Mouse (Mus musculus): ENCODE results near the gene Bicra. TPM values are rescaled to one million over a fixed set of nuclear protein-coding genes. Genes with fewer than 3 reads are reported as not detected.

Bicra gene
- polyA plus RNA-seq, 1 experiment from 2014 or later, result 4.7 TPM

- Histone ChIP-seq H3K27ac (ENCODE audit: low read length) (no peak overlapping the region), H3K4me1 (ENCODE audit: control insufficient read depth, insufficient read depth, low read length) (no peaks in the 10 kb centered on the region), H3K9ac (ENCODE audit: low read length) (no peak overlapping the region), H3K9me3 (replicated peaks; ENCODE audit: control insufficient read depth, low read length) (peaks cover 11% of the 10 kb centered on the region), H3K4me2 (ENCODE audit: low read depth, low read length) (no peak overlapping the region), H3K27me3 (ENCODE audit: control insufficient read depth, insufficient read depth, low read length) (peaks cover 19% of the 10 kb centered on the region), H3K36me3 (ENCODE audit: control insufficient read depth, insufficient read depth) (no peaks in the 10 kb centered on the region), H3K4me3 (ENCODE audit: low read length) (no peak overlapping the region)
- no peak for ATAC-seq (replicated peaks; ENCODE audit: extremely low read depth, insufficient read depth, low FRiP score)
- 60% methylated on average over 15 of the region's 15 CpGs for WGBS
These were observed 14.3 kb upstream of the Bicra start for GRCm38 (mm10) chr7:16062099-16062420.

DNA sequence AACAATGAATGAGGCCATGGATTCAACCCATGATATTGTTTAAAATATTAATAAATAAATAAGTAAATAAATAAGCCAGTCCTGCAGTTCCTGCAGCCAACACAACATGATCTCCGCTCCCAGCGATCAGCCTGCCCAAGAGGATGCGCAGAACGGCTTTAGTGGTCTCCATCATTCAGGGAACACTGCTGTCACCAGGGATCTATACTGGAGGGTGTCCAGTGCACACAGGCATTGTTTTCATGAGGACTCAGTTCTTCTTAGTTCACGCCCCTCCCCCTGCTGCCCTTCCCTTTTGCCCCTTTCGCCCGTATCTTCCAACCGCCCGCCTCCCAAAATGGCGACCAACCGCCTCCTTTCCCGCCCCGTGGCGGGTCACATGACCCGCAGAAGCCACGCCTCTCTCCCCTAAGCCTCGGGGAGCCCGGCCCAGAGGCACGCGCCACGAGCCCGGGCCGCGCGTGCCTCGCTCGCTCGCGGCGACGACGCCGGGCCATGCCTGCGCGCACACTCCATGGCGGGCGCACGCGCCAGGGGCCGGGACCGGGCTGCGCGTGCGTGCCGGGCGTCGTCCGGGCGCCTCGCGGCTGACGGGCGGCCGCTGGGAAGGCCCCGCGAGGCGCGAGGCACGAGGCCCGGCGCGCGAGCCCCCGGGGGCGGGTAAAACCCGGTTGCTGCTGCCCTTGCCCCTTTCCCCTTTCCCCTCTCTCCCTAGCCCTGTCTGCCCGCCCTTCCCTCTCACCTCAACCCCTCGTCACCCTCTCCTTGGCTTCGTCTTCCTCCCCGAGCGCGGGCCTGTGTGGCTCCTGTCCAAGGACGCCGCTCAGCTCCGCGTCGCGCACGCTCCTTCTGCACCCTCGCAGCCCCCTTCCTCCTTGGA lies 13.7 kb upstream of the Bicra start, which contains the start of gene Zfp541:
Gene Zfp541 (plus strand): TSS at position 596 of the 880 bp plus-strand sequence.
- no peak within 1 kb of the TSS for H3K9ac ChIP-seq (ENCODE audit: low read length)
- peak within 1 kb of the TSS; percentile 12; the same call in 1 of the 2 replicates for H3K4me3 ChIP-seq (ENCODE audit: low read length)
- whole genome bisulfite sequencing, result 36% methylated on average over 72 of the region's 80 CpGs
- peaks cover 19% of the 10 kb centered on the region for H3K27me3 ChIP-seq (ENCODE audit: control insufficient read depth, insufficient read depth, low read length)
- no peaks in the 10 kb centered on the region for H3K36me3 ChIP-seq (ENCODE audit: control insufficient read depth, insufficient read depth)
- H3K4me2 ChIP-seq (ENCODE audit: low read depth, low read length), result peak within 1 kb of the TSS; percentile 42; the same call in 1 of the 2 replicates
- no peaks in the 10 kb centered on the region for H3K4me1 ChIP-seq (ENCODE audit: control insufficient read depth, insufficient read depth, low read length)
- no peak within 1 kb of the TSS for H3K27ac ChIP-seq (ENCODE audit: low read length)
- no peak for ATAC-seq (replicated peaks; ENCODE audit: extremely low read depth, insufficient read depth, low FRiP score)
- H3K9me3 ChIP-seq (replicated peaks; ENCODE audit: control insufficient read depth, low read length), result peaks cover 11% of the 10 kb centered on the region

DNA sequence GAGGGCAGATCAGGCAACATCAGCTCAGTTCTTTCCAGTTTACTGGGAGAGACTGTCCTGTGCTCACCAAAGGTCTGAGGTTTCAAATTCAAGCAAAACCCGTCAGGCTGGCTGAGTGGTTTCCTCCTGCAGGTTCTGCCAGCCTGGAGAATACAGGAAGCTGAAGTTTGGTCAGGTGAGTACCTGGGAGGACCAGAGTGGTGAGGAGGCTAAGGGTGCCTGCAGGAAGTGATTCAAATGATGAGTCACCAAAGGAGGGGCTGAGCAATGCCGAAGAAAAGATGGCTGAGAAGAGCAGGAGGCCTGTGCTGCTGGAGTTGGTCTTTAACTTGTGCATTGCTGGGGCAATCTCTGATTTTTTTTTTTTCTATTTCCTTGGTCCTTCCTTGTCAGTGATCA lies 9.4 kb upstream of the Bicra start:
- Histone ChIP-seq H3K4me1 (ENCODE audit: control insufficient read depth, insufficient read depth, low read length) (0 out of 2 replicates have a peak, but pooled peaks cover under 1% of the 10 kb centered on the region), H3K27ac (ENCODE audit: low read length) (no peak overlapping the region), H3K4me2 (ENCODE audit: low read depth, low read length) (no peak overlapping the region), H3K36me3 (ENCODE audit: control insufficient read depth, insufficient read depth) (no peaks in the 10 kb centered on the region), H3K4me3 (ENCODE audit: low read length) (no peak overlapping the region), H3K9me3 (replicated peaks; ENCODE audit: control insufficient read depth, low read length) (peaks cover 10% of the 10 kb centered on the region), H3K27me3 (ENCODE audit: control insufficient read depth, insufficient read depth, low read length) (peaks cover 15% of the 10 kb centered on the region), H3K9ac (ENCODE audit: low read length) (no peak overlapping the region)
- ATAC-seq (replicated peaks; ENCODE audit: extremely low read depth, insufficient read depth, low FRiP score), result no peak
- 43% methylated on average over 2 of the region's 2 CpGs for WGBS

- Histone ChIP-seq H3K4me3 (ENCODE audit: low read length) (no peak overlapping the region), H3K9me3 (replicated peaks; ENCODE audit: control insufficient read depth, low read length) (peaks cover 6% of the 10 kb centered on the region), H3K9ac (ENCODE audit: low read length) (no peak overlapping the region), H3K27ac (ENCODE audit: low read length) (no peak overlapping the region), H3K36me3 (ENCODE audit: control insufficient read depth, insufficient read depth) (no peaks in the 10 kb centered on the region), H3K4me1 (ENCODE audit: control insufficient read depth, insufficient read depth, low read length) (peaks cover 4% of the 10 kb centered on the region; the same call in 1 of the 2 replicates), H3K4me2 (ENCODE audit: low read depth, low read length) (no peak overlapping the region), H3K27me3 (ENCODE audit: control insufficient read depth, insufficient read depth, low read length) (peaks cover 10% of the 10 kb centered on the region)
- 23% methylated on average over 5 of the region's 5 CpGs for WGBS
- no peak for ATAC-seq (replicated peaks; ENCODE audit: extremely low read depth, insufficient read depth, low FRiP score)
These were observed 8.9 kb upstream of the Bicra start for GRCm38 (mm10) chr7:16056459-16057135.

DNA sequence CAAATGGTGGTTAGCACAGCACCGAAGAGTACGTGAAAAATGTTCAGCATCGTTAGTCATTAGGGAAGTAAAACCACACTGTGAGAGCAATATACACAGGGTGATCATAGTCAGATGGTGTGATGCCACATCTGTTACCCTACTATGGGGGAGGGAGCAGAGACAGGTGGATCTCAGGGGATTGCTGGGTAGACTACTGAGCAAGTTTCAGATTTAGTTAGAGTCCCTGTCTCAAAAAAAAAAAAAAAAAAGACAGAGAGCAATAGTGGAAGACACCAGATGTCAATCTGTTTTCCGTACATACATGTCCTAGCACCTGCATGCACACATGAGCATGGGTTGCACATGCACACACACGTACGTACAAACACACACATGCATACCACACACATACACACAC lies 7.9 kb upstream of the Bicra start:
- Histone ChIP-seq H3K27ac (ENCODE audit: low read length) (no peak overlapping the region), H3K4me2 (ENCODE audit: low read depth, low read length) (no peak overlapping the region), H3K27me3 (ENCODE audit: control insufficient read depth, insufficient read depth, low read length) (peaks cover under 1% of the 10 kb centered on the region; the same call in 1 of the 2 replicates), H3K9me3 (replicated peaks; ENCODE audit: control insufficient read depth, low read length) (no peaks in the 10 kb centered on the region), H3K36me3 (ENCODE audit: control insufficient read depth, insufficient read depth) (no peaks in the 10 kb centered on the region), H3K4me1 (ENCODE audit: control insufficient read depth, insufficient read depth, low read length) (peaks cover 5% of the 10 kb centered on the region; the same call in 1 of the 2 replicates), H3K9ac (ENCODE audit: low read length) (no peak overlapping the region), H3K4me3 (ENCODE audit: low read length) (no peak overlapping the region)
- WGBS, result 74% methylated on average over 6 of the region's 6 CpGs
- no peak for ATAC-seq (replicated peaks; ENCODE audit: extremely low read depth, insufficient read depth, low FRiP score)

DNA sequence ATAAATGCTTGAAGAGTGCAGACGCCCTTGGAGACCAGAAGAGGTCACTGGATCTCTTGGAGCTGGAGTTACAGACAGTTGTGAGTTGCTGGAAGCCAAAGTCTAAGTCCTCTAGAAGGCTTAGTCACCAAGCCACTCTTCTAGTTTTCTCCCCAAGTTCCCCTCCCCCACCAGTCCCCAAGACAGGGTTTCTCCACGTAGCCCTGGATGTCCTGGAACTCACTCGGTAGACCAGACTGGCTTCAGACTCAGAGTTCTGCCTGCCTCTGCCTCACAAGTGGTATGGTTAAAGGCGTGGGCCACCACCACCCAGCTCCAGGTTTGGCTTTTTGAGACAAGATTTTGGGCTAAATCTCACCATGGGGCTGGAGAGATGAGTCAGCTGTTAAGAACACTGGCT lies 7.2 kb upstream of the Bicra start:
- ATAC-seq (replicated peaks; ENCODE audit: extremely low read depth, insufficient read depth, low FRiP score), result no peak
- no peaks in the 10 kb centered on the region for H3K27me3 ChIP-seq (ENCODE audit: control insufficient read depth, insufficient read depth, low read length)
- H3K4me2 ChIP-seq (ENCODE audit: low read depth, low read length), result no peak overlapping the region
- peaks cover 10% of the 10 kb centered on the region for H3K4me1 ChIP-seq (ENCODE audit: control insufficient read depth, insufficient read depth, low read length)
- 50% methylated on average over 4 of the region's 4 CpGs for WGBS
- H3K9me3 ChIP-seq (replicated peaks; ENCODE audit: control insufficient read depth, low read length), result no peaks in the 10 kb centered on the region
- no peaks in the 10 kb centered on the region for H3K36me3 ChIP-seq (ENCODE audit: control insufficient read depth, insufficient read depth)
- no peak overlapping the region for H3K27ac ChIP-seq (ENCODE audit: low read length)
- H3K4me3 ChIP-seq (ENCODE audit: low read length), result no peak overlapping the region
- no peak overlapping the region for H3K9ac ChIP-seq (ENCODE audit: low read length)

- Histone ChIP-seq H3K4me2 (ENCODE audit: low read depth, low read length) (peak overlapping the region; percentile 90), H3K36me3 (ENCODE audit: control insufficient read depth, insufficient read depth) (no peaks in the 10 kb centered on the region), H3K27ac (ENCODE audit: low read length) (peak overlapping the region; percentile 3; the same call in 1 of the 2 replicates), H3K4me3 (ENCODE audit: low read length) (peak overlapping the region; percentile 79), H3K9ac (ENCODE audit: low read length) (no peak overlapping the region), H3K9me3 (replicated peaks; ENCODE audit: control insufficient read depth, low read length) (no peaks in the 10 kb centered on the region), H3K4me1 (ENCODE audit: control insufficient read depth, insufficient read depth, low read length) (peaks cover 20% of the 10 kb centered on the region), H3K27me3 (ENCODE audit: control insufficient read depth, insufficient read depth, low read length) (no peaks in the 10 kb centered on the region)
- ATAC-seq (replicated peaks; ENCODE audit: extremely low read depth, insufficient read depth, low FRiP score), result no peak
- WGBS, result 15% methylated on average over 6 of the region's 6 CpGs
These were observed 5.4 kb upstream of the Bicra start for GRCm38 (mm10) chr7:16053105-16053504.

GRCm38 (mm10) chr7:16052684-16053083 lies 5.0 kb upstream of the Bicra start:
- WGBS, result under 1% methylated on average over 24 of the region's 24 CpGs

More at GRCm38 (mm10) chr7:16052684-16053083, 5.0 kb upstream of the Bicra start:
- Histone ChIP-seq H3K4me2 (ENCODE audit: low read depth, low read length) (peak overlapping the region; percentile 90), H3K27me3 (ENCODE audit: control insufficient read depth, insufficient read depth, low read length) (no peaks in the 10 kb centered on the region), H3K4me3 (ENCODE audit: low read length) (peak overlapping the region; percentile 79), H3K4me1 (ENCODE audit: control insufficient read depth, insufficient read depth, low read length) (peaks cover 20% of the 10 kb centered on the region), H3K9me3 (replicated peaks; ENCODE audit: control insufficient read depth, low read length) (no peaks in the 10 kb centered on the region), H3K36me3 (ENCODE audit: control insufficient read depth, insufficient read depth) (no peaks in the 10 kb centered on the region), H3K9ac (ENCODE audit: low read length) (peak overlapping the region; percentile 83), H3K27ac (ENCODE audit: low read length) (peak overlapping the region; percentile 95)
- ATAC-seq (replicated peaks; ENCODE audit: extremely low read depth, insufficient read depth, low FRiP score), result peak; percentile 84

Data from heart, embryonic 16.5 days (tissue).